Mouse (Mus musculus) kidney, embryonic 16.5 days (tissue): ENCODE measurements at regions not wholly inside any gene's neighbourhood (a gene's known extent, or its start where the extent isn't known, plus 50 kb on each side); places are given as distances from the start of the nearest gene placed in this dataset.

ENCODE experiments used
- ATAC-seq: fragments of 200-750 bp; cut with Nextera tagmentation; 2 replicates; pipeline ENCODE4 v1.8.0; 2017; ENCODE audit warnings: moderate TSS enrichment; ENCODE audit not compliant: low FRiP score, low TSS enrichment
- H3K27ac ChIP-seq: fragments of 300-500 bp; sonication (generic); 2 replicates; pipeline ENCODE4 v1.5.1; 2014; ENCODE audit warnings: low read length
- H3K27me3 ChIP-seq: fragments of 300-500 bp; sonication (generic); 2 replicates; pipeline ENCODE4 v1.6.1; 2014; ENCODE audit warnings: low read length, control low read depth, mixed read lengths; ENCODE audit not compliant: insufficient read depth
- H3K36me3 ChIP-seq: fragments of 300-500 bp; sonication (generic); 2 replicates; pipeline ENCODE4 v1.6.1; 2014; ENCODE audit warnings: low read length, control low read depth, mixed read lengths; ENCODE audit not compliant: insufficient read depth
- H3K4me1 ChIP-seq: fragments of 300-500 bp; sonication (generic); 2 replicates; pipeline ENCODE4 v1.6.1; 2014; ENCODE audit warnings: low read length, control low read depth, mixed read lengths; ENCODE audit not compliant: insufficient read depth
- H3K4me2 ChIP-seq: fragments of 300-500 bp; sonication (generic); replicated peaks from 2 replicates; pipeline ENCODE4 v1.6.1; 2014; ENCODE audit warnings: low read depth, low read length
- H3K4me3 ChIP-seq: fragments of 300-500 bp; sonication (generic); 2 replicates; pipeline ENCODE4 v1.5.1; 2014; ENCODE audit warnings: mild to moderate bottlenecking, low read length
- H3K9ac ChIP-seq: fragments of 300-500 bp; sonication (generic); replicated peaks from 2 replicates; pipeline ENCODE4 v1.6.1; 2014; ENCODE audit warnings: low read length
- H3K9me3 ChIP-seq: fragments of 300-500 bp; sonication (generic); 2 replicates; pipeline ENCODE4 v1.6.1; 2016; ENCODE audit warnings: low read length, control low read depth
- WGBS: fragments of 180-500 bp; shearing (Covaris S2); extraction: QIAGEN DNeasy Blood & Tissue Kit; methylation state at CpG from one replicate; pipeline ENCODE4 v1.1.7; 2014; 5-methylcytosine and 5-hydroxymethylcytosine counted together

DNA sequence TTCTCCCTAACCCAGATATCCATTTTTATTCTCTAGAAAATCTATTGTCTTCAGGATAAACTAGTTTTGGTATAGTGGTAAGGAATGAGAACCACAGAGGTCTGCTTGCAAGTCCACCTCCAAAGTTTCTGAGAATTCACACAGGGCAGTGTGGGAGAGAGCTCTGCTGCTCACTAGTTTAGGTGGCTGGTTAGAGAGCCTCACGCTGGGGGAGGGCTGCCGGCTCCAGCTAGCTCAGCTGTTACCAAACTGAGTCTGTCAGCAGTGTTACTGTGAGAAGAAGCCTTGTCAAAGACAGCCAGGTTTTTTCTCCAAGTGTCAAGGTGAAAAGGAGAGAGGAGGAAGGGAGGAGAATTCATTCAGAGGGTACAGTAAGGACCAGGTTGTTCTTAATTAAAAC lies 147.8 kb upstream of the Eif4g2 start:
- H3K27ac ChIP-seq = no peak overlapping the region
- no peak for ATAC-seq
- no peak overlapping the region for H3K4me3 ChIP-seq
- no peak overlapping the region for H3K9ac ChIP-seq
- 82% methylated on average over 2 of the region's 2 CpGs for WGBS
- no peak overlapping the region for H3K4me2 ChIP-seq
- H3K9me3 ChIP-seq = no peaks in the 10 kb centered on the region
- H3K27me3 ChIP-seq = no peaks in the 10 kb centered on the region
- no peaks in the 10 kb centered on the region for H3K36me3 ChIP-seq
- H3K4me1 ChIP-seq = no peaks in the 10 kb centered on the region

DNA sequence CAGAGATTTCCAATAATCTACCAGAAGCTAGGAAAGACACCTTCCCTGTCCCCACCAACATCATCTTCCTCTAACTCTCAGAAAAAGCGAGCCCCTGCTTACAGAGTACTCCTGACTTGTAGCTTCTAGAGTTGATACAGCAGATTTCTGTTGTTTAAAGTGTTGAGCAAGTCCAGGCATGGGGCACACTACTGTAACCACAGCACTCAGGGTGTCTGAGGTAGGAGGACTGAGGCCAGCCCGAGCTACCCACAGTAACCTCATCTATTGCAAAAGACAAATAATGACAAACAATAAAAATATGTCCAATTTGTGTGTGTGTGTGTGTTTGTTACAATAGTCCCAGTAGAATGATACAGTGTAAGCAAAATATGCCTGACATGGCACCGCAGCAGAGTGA lies 144.3 kb upstream of the Eif4g2 start:
- Histone ChIP-seq H3K4me3 (no peak overlapping the region), H3K4me1 (no peaks in the 10 kb centered on the region), H3K27me3 (no peaks in the 10 kb centered on the region), H3K36me3 (no peaks in the 10 kb centered on the region), H3K4me2 (no peak overlapping the region), H3K9me3 (no peaks in the 10 kb centered on the region), H3K9ac (no peak overlapping the region), H3K27ac (no peak overlapping the region)
- no peak for ATAC-seq
- 76% methylated on average over 3 of the region's 3 CpGs for whole genome bisulfite sequencing

DNA sequence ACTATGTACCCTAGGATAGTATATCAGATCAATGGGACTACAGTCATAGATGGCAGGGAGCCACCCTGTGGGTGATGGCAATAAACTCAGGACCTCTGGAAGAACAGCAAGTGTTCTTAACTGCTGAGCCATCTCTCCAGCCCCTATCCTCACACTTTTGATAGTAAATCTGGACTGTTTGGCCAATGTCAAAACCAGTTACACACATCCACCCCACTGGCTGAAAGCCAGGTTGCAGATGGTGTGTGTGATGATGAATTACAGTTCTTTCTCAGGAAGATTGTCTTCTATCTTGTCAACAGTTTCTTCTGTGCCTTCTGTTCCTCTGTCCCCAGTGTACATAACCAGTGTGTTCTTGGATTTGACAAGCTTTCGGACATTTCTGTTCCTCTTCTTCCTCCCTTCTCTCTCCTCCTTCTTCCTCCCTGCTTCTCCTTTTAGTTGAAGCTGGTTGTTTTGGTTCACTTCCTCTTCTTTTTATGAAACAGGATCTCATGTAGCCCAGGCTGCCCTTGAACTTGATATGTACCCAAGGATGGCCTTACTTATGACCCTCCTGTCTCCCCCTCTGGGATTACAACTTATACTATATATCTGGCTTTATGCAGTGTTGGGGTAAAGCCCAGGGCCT lies 143.3 kb upstream of the Eif4g2 start:
- Histone ChIP-seq H3K27me3 (no peaks in the 10 kb centered on the region), H3K27ac (no peak overlapping the region), H3K9ac (no peak overlapping the region), H3K4me2 (no peak overlapping the region), H3K4me3 (no peak overlapping the region), H3K4me1 (no peaks in the 10 kb centered on the region), H3K9me3 (no peaks in the 10 kb centered on the region), H3K36me3 (no peaks in the 10 kb centered on the region)
- no peak for ATAC-seq
- 79% methylated on average over 1 of the region's 1 CpGs for WGBS

DNA sequence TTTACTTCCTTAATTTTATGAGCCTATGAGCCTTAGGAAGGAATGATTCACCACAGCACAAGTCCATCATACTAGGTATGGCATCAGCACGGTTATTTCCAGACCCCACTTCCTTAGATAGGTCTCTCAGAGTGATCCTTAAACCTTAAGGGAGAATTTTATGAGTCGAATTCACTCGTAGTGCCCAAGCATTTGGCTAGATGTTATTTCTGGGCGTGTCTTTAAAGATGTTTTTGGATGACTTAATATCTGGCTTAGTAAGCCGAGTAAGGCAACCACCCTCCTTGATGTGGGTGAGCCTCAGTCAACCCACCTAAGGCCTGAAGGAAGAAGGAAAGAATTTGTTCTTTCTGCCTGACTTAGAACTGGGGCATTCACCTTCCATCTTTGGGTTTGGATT lies 132.8 kb upstream of the Eif4g2 start:
- Histone ChIP-seq H3K4me1 (peaks cover 8% of the 10 kb centered on the region; the same call in 1 of the 2 replicates), H3K4me3 (no peak overlapping the region), H3K36me3 (no peaks in the 10 kb centered on the region), H3K27me3 (no peaks in the 10 kb centered on the region), H3K4me2 (no peak overlapping the region), H3K9ac (no peak overlapping the region), H3K9me3 (0 out of 2 replicates have a peak, but pooled peaks cover 4% of the 10 kb centered on the region), H3K27ac (no peak overlapping the region)
- 77% methylated on average over 5 of the region's 5 CpGs for WGBS
- ATAC-seq = no peak

DNA sequence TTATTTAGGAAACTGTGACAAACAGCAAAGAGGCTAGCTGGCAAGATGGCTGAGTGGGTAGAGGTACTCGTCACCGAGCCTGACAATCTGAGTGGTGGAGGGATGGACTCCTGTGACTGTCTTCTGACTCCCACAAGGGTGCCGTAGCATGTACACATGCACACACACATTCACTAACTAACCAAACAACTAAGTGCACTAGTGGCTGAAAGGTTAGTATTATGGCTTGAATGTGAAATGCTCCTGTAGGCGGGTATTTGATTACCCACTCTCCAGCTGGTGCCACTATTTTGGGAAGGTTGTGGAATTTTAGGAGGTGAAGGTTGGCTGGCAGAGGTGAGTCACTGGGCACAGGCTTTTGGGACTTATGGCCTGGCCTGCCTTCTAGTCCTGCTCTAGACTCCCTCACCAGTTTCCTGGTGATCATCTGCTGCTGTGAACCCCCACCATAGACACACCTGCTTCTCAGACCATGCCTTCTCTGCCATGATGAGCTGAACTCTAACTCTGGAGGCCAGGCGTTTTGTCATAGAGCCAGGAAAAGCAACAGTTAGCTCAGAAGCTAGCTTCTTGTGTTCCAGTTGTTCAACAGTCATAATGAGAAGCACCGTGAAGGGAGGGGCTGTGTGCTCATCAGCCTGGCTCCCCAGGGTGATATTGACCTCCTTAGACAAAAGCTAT lies 131.5 kb upstream of the Eif4g2 start:
- H3K27ac ChIP-seq = no peak overlapping the region
- 86% methylated on average over 6 of the region's 6 CpGs for WGBS
- peaks cover 8% of the 10 kb centered on the region; the same call in 1 of the 2 replicates for H3K4me1 ChIP-seq
- H3K9me3 ChIP-seq = no peaks in the 10 kb centered on the region
- no peaks in the 10 kb centered on the region for H3K36me3 ChIP-seq
- no peak overlapping the region for H3K9ac ChIP-seq
- no peak for ATAC-seq
- H3K4me3 ChIP-seq = no peak overlapping the region
- no peak overlapping the region for H3K4me2 ChIP-seq
- H3K27me3 ChIP-seq = no peaks in the 10 kb centered on the region

DNA sequence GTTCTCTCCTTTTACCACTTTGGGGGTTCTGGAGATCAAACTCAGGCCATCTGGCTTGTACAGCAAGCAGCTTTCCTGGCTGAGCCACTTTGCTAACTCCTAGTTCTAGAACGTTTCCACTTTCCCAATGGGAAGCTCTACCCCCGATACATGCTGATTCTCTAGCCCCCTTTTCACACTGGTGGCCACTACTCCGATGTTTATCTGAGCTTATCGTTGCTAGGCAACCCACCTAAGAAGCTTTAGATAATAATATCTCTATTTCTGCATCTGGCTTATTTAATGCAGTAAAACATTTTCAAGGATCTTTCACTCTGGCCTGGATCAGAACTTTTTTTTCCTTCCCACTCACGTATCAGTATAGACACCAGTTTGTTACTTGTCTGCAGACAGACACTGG lies 129.4 kb upstream of the Eif4g2 start:
- no peak overlapping the region for H3K4me2 ChIP-seq
- no peaks in the 10 kb centered on the region for H3K27me3 ChIP-seq
- 74% methylated on average over 5 of the region's 5 CpGs for WGBS
- no peaks in the 10 kb centered on the region for H3K9me3 ChIP-seq
- no peak for ATAC-seq
- H3K36me3 ChIP-seq = no peaks in the 10 kb centered on the region
- H3K4me1 ChIP-seq = peaks cover 8% of the 10 kb centered on the region; the same call in 1 of the 2 replicates
- H3K4me3 ChIP-seq = no peak overlapping the region
- H3K27ac ChIP-seq = no peak overlapping the region
- H3K9ac ChIP-seq = no peak overlapping the region

DNA sequence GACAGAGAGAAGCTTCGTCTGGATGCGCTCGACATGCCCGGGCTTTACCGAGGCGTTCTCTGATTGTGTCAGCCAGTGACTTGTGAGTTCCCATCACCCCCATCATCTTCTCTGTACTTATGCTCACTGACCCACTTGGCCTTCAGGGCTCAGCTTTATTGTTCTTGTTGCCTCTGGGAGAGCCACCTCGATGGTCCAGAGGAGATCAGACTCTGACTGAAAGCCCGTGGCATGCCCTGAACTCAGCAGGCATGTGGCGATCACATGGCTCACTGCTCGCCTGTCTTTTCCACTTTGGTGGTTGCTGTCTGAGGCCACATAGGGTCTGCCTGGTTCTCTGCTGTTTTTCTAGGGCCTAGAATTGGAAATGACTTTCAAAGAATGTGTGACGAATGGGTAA lies 128.8 kb upstream of the Eif4g2 start:
- Histone ChIP-seq H3K4me1 (peaks cover 5% of the 10 kb centered on the region; the same call in 1 of the 2 replicates), H3K36me3 (no peaks in the 10 kb centered on the region), H3K9ac (no peak overlapping the region), H3K27ac (no peak overlapping the region), H3K4me2 (no peak overlapping the region), H3K27me3 (no peaks in the 10 kb centered on the region), H3K9me3 (no peaks in the 10 kb centered on the region), H3K4me3 (no peak overlapping the region)
- WGBS = 68% methylated on average over 11 of the region's 11 CpGs
- ATAC-seq = no peak

DNA sequence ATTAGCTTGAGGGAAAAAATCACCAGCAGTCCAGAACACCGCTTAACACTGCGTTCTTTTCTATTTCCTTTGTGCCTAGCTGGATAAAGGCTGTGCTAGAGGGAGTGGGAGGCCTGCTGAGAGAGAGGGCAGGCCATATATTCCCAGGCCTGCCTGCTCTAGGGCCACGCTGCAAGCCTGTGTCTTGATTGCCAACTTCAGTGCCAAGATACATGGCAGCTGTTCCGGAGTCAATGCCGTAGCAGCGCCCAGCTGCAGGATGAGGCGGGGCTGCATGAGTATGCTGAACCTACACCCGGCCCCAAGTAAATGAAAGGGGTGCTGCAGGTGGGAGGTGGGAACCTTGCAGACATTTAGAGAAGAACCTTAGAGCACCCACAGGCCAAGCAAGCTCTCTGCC lies 127.5 kb upstream of the Eif4g2 start:
- Histone ChIP-seq H3K9me3 (no peaks in the 10 kb centered on the region), H3K4me2 (no peak overlapping the region), H3K27me3 (no peaks in the 10 kb centered on the region), H3K36me3 (no peaks in the 10 kb centered on the region), H3K4me3 (no peak overlapping the region), H3K27ac (no peak overlapping the region), H3K4me1 (peaks cover 5% of the 10 kb centered on the region; the same call in 1 of the 2 replicates), H3K9ac (no peak overlapping the region)
- 85% methylated on average over 8 of the region's 8 CpGs for WGBS
- no peak for ATAC-seq

DNA sequence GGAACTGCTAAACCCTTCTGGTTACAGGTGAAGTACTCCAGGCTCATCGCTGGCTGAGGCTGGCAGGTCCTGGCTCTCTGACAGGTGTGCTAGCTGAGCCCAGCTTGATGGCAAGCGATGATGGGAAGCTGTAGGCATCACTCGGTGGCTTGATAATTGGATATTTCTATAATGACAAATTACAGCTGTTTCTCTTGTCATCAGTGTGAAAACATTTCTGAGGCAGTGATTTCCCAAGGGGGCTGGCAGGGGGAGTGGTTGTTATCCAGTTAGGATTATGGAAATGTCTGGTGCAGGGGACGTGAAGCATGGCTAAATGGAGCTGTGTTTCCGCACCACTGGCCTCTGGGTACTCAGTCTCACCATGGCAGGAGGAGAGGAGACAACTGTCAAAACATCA lies 123.0 kb upstream of the Eif4g2 start:
- Histone ChIP-seq H3K27ac (no peak overlapping the region), H3K4me3 (no peak overlapping the region), H3K9me3 (peaks cover 8% of the 10 kb centered on the region; the same call in 1 of the 2 replicates), H3K4me2 (no peak overlapping the region), H3K36me3 (no peaks in the 10 kb centered on the region), H3K9ac (no peak overlapping the region), H3K4me1 (peaks cover 5% of the 10 kb centered on the region; the same call in 1 of the 2 replicates), H3K27me3 (no peaks in the 10 kb centered on the region)
- WGBS = 53% methylated on average over 5 of the region's 5 CpGs
- no peak for ATAC-seq

DNA sequence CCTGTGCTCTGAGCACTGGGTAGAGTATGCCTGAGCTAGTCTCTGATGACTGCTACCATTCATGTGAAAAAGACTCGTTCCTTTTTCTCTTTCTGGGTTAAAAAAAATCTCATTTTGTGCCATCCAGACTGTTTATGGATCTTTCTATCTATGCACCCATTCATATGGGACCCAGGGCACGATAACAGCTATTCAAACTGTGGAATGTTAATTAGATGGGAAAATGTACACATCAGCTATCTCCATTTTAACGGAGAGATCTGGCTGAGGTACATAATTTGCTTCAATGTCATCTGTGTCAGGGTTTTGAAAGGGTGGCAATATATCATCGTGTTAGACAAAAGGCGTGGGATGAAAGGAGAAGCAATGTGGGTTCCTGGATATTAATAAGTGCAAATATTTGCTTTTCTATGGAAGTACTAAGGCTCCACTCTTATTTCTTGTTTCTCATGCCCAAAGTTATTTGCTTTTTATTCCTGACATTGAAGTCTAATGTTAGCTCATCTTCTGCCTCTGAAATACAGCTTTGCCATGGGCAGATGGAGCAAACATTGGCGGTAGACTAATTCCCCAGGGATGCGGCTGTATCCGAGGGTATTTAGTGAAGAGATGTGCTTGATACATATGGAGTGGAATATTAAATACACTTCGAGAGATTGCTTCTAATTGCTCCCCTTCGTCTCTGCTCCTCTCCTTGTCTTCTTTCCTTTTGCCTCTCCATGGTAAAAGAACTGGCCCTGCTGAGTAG lies 116.0 kb upstream of the Eif4g2 start:
- Histone ChIP-seq H3K36me3 (no peaks in the 10 kb centered on the region), H3K9me3 (0 out of 2 replicates have a peak, but pooled peaks cover 3% of the 10 kb centered on the region), H3K4me1 (no peaks in the 10 kb centered on the region), H3K4me2 (no peak overlapping the region), H3K27ac (no peak overlapping the region), H3K4me3 (no peak overlapping the region), H3K9ac (no peak overlapping the region), H3K27me3 (no peaks in the 10 kb centered on the region)
- WGBS = 84% methylated on average over 10 of the region's 10 CpGs
- ATAC-seq = no peak
